ENCODE assay signal across 8 mouse cellular contexts in the genomic region with DNA sequence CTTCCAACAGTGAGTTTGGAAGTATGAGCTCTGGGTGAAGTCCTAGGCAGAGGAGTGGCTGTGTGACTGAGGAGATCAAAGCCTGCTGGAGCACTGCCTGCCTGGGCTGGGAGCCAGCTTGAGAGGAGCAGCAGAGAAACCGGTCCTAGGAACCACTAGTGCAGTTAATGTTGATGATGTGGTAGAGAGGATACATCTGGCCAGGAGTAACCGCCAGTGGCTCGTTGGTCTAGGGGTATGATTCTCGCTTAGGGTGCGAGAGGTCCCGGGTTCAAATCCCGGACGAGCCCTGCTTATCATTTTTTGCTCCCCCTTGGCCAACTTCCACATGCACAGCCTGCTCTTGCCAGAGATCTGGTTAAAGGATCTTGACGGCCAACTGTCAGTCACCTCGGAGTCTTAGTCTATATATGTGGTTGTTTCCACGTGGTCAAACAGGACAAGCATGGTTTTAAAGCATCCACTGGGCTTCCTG. TPM values are rescaled to one million over a fixed set of nuclear protein-coding genes. Genes with fewer than 3 reads are reported as not detected.
DNase-seq lines count a peak whose midpoint lies in the region; ATAC-seq and TF ChIP-seq lines count a peak whose summit lies in the region.

No protein-coding gene starts in this region.

- TF ChIP-seq CTCF in E14TG2a.4 (conservative IDR thresholded peaks at IDR 0.05; ENCODE audit: low read length): no peak

- DNase-seq in c-Kit-positive CD71-negative TER-119-negative erythroid progenitor cells, embryonic 14.5 days (ENCODE audit: low read depth): peak; percentile 37
- peak; percentile 60 for DNase-seq in forebrain, embryonic 10.5 days (ENCODE audit: extremely low spot score, low spot score)
- peak; percentile 89 for DNase-seq in kidney, adult 9 months
- DNase-seq in urinary bladder, adult 2 months (ENCODE audit: low spot score): peak; percentile 69

- H3K9ac ChIP-seq in heart, embryonic 11.5 days (ENCODE audit: low read depth, low read length): 0 out of 2 replicates have a peak overlapping the region, but pooled peaks have one; percentile 52
- H3K9ac ChIP-seq in limb, embryonic 13.5 days: peak overlapping the region; percentile 51
- H3K9ac ChIP-seq in midbrain, embryonic 16.5 days (ENCODE audit: low read depth, low read length): no peak overlapping the region

- H3K36me3 ChIP-seq in E14TG2a.4 (ENCODE audit: insufficient read depth, low read length): no peaks in the 10 kb centered on the region
- no peaks in the 10 kb centered on the region for H3K36me3 ChIP-seq in forebrain, embryonic 10.5 days (replicated peaks)
- no peaks in the 10 kb centered on the region for H3K36me3 ChIP-seq in heart, embryonic 11.5 days (ENCODE audit: control insufficient read depth, insufficient read depth, low read length)
- no peaks in the 10 kb centered on the region for H3K36me3 ChIP-seq in limb, embryonic 13.5 days
- H3K36me3 ChIP-seq in midbrain, embryonic 16.5 days (ENCODE audit: control insufficient read depth, insufficient read depth, low read length): no peaks in the 10 kb centered on the region

- H3K27ac ChIP-seq in forebrain, embryonic 10.5 days: no peak overlapping the region
- H3K27ac ChIP-seq in heart, embryonic 11.5 days (ENCODE audit: low read depth, low read length): no peak overlapping the region
- no peak overlapping the region for H3K27ac ChIP-seq in limb, embryonic 13.5 days
- H3K27ac ChIP-seq in midbrain, embryonic 16.5 days (ENCODE audit: low read length): no peak overlapping the region

- H3K9me3 ChIP-seq in E14TG2a.4 (ENCODE audit: low read length): no peaks in the 10 kb centered on the region
- no peaks in the 10 kb centered on the region for H3K9me3 ChIP-seq in forebrain, embryonic 10.5 days
- H3K9me3 ChIP-seq in heart, embryonic 11.5 days (replicated peaks; ENCODE audit: control insufficient read depth, low read length): no peaks in the 10 kb centered on the region
- H3K9me3 ChIP-seq in limb, embryonic 13.5 days: no peaks in the 10 kb centered on the region
- no peaks in the 10 kb centered on the region for H3K9me3 ChIP-seq in midbrain, embryonic 16.5 days (replicated peaks; ENCODE audit: control insufficient read depth, low read length, poor library complexity, severe bottlenecking)

- H3K4me3 ChIP-seq in E14TG2a.4 (replicated peaks; ENCODE audit: low read length): peak overlapping the region; percentile 63
- H3K4me3 ChIP-seq in forebrain, embryonic 10.5 days: peak overlapping the region; percentile 42
- peak overlapping the region; percentile 45 for H3K4me3 ChIP-seq in heart, embryonic 11.5 days (ENCODE audit: low read depth, low read length)
- H3K4me3 ChIP-seq in limb, embryonic 13.5 days: peak overlapping the region; percentile 44
- H3K4me3 ChIP-seq in midbrain, embryonic 16.5 days (ENCODE audit: low read depth, low read length): no peak overlapping the region

- H3K4me2 ChIP-seq in heart, embryonic 11.5 days: peak overlapping the region; percentile 64
- peak overlapping the region; percentile 56 for H3K4me2 ChIP-seq in limb, embryonic 13.5 days (replicated peaks)
- H3K4me2 ChIP-seq in midbrain, embryonic 16.5 days (ENCODE audit: low read length): no peak overlapping the region; the same call in 1 of the 2 replicates

- peak; percentile 72 for ATAC-seq in heart, embryonic 11.5 days (replicated peaks; ENCODE audit: insufficient number of reproducible peaks, low FRiP score, low TSS enrichment)
- peak; percentile 94 for ATAC-seq in limb, embryonic 13.5 days (ENCODE audit: low FRiP score, low read depth)
- peak; percentile 68; the same call in 1 of the 2 replicates for ATAC-seq in midbrain, embryonic 16.5 days

- H3K4me1 ChIP-seq in E14TG2a.4 (replicated peaks; ENCODE audit: low read depth, low read length): peaks cover 29% of the 10 kb centered on the region
- H3K4me1 ChIP-seq in forebrain, embryonic 10.5 days: peaks cover 25% of the 10 kb centered on the region
- H3K4me1 ChIP-seq in heart, embryonic 11.5 days (ENCODE audit: control insufficient read depth, insufficient read depth, low read length): peaks cover 18% of the 10 kb centered on the region
- peaks cover 27% of the 10 kb centered on the region for H3K4me1 ChIP-seq in limb, embryonic 13.5 days
- H3K4me1 ChIP-seq in midbrain, embryonic 16.5 days (ENCODE audit: control insufficient read depth, insufficient read depth, low read length): no peaks in the 10 kb centered on the region

- 13% methylated on average over 11 of the region's 11 CpGs for WGBS in forebrain, embryonic 10.5 days
- 12% methylated on average over 11 of the region's 11 CpGs for WGBS in heart, embryonic 11.5 days (ENCODE audit: insufficient replicate concordance)
- 8% methylated on average over 11 of the region's 11 CpGs for WGBS in limb, embryonic 13.5 days
- 16% methylated on average over 11 of the region's 11 CpGs for WGBS in midbrain, embryonic 16.5 days

- H3K27me3 ChIP-seq in E14TG2a.4 (ENCODE audit: insufficient read depth, low read length): peaks cover 33% of the 10 kb centered on the region
- peaks cover 37% of the 10 kb centered on the region for H3K27me3 ChIP-seq in forebrain, embryonic 10.5 days (ENCODE audit: poor library complexity, severe bottlenecking)
- H3K27me3 ChIP-seq in heart, embryonic 11.5 days (ENCODE audit: control insufficient read depth, insufficient read depth, low read length): no peaks in the 10 kb centered on the region
- H3K27me3 ChIP-seq in limb, embryonic 13.5 days: peaks cover 4% of the 10 kb centered on the region; the same call in 1 of the 2 replicates
- H3K27me3 ChIP-seq in midbrain, embryonic 16.5 days (ENCODE audit: control insufficient read depth, insufficient read depth, low read depth, low read length): peaks cover 12% of the 10 kb centered on the region

RNA-seq across cellular contexts. Expression of a gene that starts 0.4 kb away (rescaled TPM):
- 0.24 and 0.28 TPM in 2 replicates for polyA plus RNA-seq in forebrain, embryonic 10.5 days (2016; fragmentation: Nextera tagmentation; extraction: Ambion mirVana)
- polyA plus RNA-seq in heart, embryonic 11.5 days (2014; fragmentation: Nextera tagmentation; extraction: Ambion mirVana): 0.27 and 0.30 TPM in 2 replicates
- 0.56 and 1.2 TPM in 2 replicates for polyA plus RNA-seq in limb, embryonic 13.5 days (2015; fragmentation: Nextera tagmentation; extraction: Ambion mirVana)
- polyA plus RNA-seq in midbrain, embryonic 16.5 days (2015; fragmentation: Nextera tagmentation; extraction: Ambion mirVana): 0.23 and 0.34 TPM in 2 replicates
- 9.3 and 11.3 TPM in 2 replicates for polyA plus RNA-seq in urinary bladder, adult 2 months (2012; rRNA removed)

RNA-seq across cellular contexts. Expression of a gene that starts 7.5 kb away (rescaled TPM):
- polyA plus RNA-seq in forebrain, embryonic 10.5 days (2016; fragmentation: Nextera tagmentation; extraction: Ambion mirVana): 21.2 and 21.6 TPM in 2 replicates
- polyA plus RNA-seq in heart, embryonic 11.5 days (2014; fragmentation: Nextera tagmentation; extraction: Ambion mirVana): 27.0 and 30.2 TPM in 2 replicates
- 28.2 and 31.6 TPM in 2 replicates for polyA plus RNA-seq in limb, embryonic 13.5 days (2015; fragmentation: Nextera tagmentation; extraction: Ambion mirVana)
- 38.6 and 46.5 TPM in 2 replicates for polyA plus RNA-seq in midbrain, embryonic 16.5 days (2015; fragmentation: Nextera tagmentation; extraction: Ambion mirVana)
- 19.7 and 29.6 TPM in 2 replicates for polyA plus RNA-seq in urinary bladder, adult 2 months (2012; rRNA removed)

RNA-seq across cellular contexts. Expression of a gene that starts 40.8 kb away (rescaled TPM):
- polyA plus RNA-seq in forebrain, embryonic 10.5 days (2016; fragmentation: Nextera tagmentation; extraction: Ambion mirVana): 225 and 238 TPM in 2 replicates
- polyA plus RNA-seq in heart, embryonic 11.5 days (2014; fragmentation: Nextera tagmentation; extraction: Ambion mirVana): 443 and 519 TPM in 2 replicates
- 436 and 476 TPM in 2 replicates for polyA plus RNA-seq in limb, embryonic 13.5 days (2015; fragmentation: Nextera tagmentation; extraction: Ambion mirVana)
- 160 and 163 TPM in 2 replicates for polyA plus RNA-seq in midbrain, embryonic 16.5 days (2015; fragmentation: Nextera tagmentation; extraction: Ambion mirVana)
- 274 and 306 TPM in 2 replicates for polyA plus RNA-seq in urinary bladder, adult 2 months (2012; rRNA removed)

RNA-seq across cellular contexts. Expression of a gene that starts 44.4 kb away (rescaled TPM):
- 2.1 and 2.6 TPM in 2 replicates for polyA plus RNA-seq in forebrain, embryonic 10.5 days (2016; fragmentation: Nextera tagmentation; extraction: Ambion mirVana)
- polyA plus RNA-seq in heart, embryonic 11.5 days (2014; fragmentation: Nextera tagmentation; extraction: Ambion mirVana): 37.1 and 42.5 TPM in 2 replicates
- 17.4 and 21.7 TPM in 2 replicates for polyA plus RNA-seq in limb, embryonic 13.5 days (2015; fragmentation: Nextera tagmentation; extraction: Ambion mirVana)
- 2.0 and 2.2 TPM in 2 replicates for polyA plus RNA-seq in midbrain, embryonic 16.5 days (2015; fragmentation: Nextera tagmentation; extraction: Ambion mirVana)
- polyA plus RNA-seq in urinary bladder, adult 2 months (2012; rRNA removed): 40.8 and 75.6 TPM in 2 replicates

Comparison
In these comparisons a context has a peak if more than half of its experiments do, and no peak if none do; other contexts are left out.
1. DNase-seq: peak in every context shown above with its lines; median percentile 89 in kidney, adult 9 months; 69 in urinary bladder, adult 2 months; 60 in forebrain, embryonic 10.5 days; 37 in c-Kit-positive CD71-negative TER-119-negative erythroid progenitor cells, embryonic 14.5 days.